Mouse (Mus musculus) hindbrain, embryonic 15.5 days (tissue): ENCODE measurements around the gene Tpt1. TPM values are rescaled to one million over a fixed set of nuclear protein-coding genes. Genes with fewer than 3 reads are reported as not detected.
"Not testable (repeated sequence)": the region's sequence is repeated elsewhere in the genome, so short reads cannot be mapped to it uniquely, and the experiment has no call there.

Experiments
- ATAC-seq: fragments of 200-750 bp; cut with Nextera tagmentation; 2 replicates; pipeline ENCODE4 v1.8.0; 2017; ENCODE audit warnings: low read depth, moderate number of reproducible peaks, moderate TSS enrichment; ENCODE audit not compliant: low FRiP score
- H3K27ac ChIP-seq: fragments of 300-500 bp; sonication (generic); replicated peaks from 2 replicates; pipeline ENCODE4 v1.5.1; 2015; ENCODE audit warnings: mild to moderate bottlenecking, inconsistent platforms
- H3K27me3 ChIP-seq: fragments of 300-500 bp; sonication (generic); 2 replicates; pipeline ENCODE4 v1.6.1; 2015; ENCODE audit warnings: control low read depth, inconsistent platforms
- H3K36me3 ChIP-seq: fragments of 300-500 bp; sonication (generic); 2 replicates; pipeline ENCODE4 v1.6.1; 2015; ENCODE audit warnings: control low read depth, inconsistent platforms
- H3K4me1 ChIP-seq: fragments of 300-500 bp; sonication (generic); replicated peaks from 2 replicates; pipeline ENCODE4 v1.6.1; 2015; ENCODE audit warnings: control low read depth, inconsistent platforms
- H3K4me2 ChIP-seq: fragments of 300-500 bp; sonication (generic); 2 replicates; pipeline ENCODE4 v1.6.1; 2015; ENCODE audit warnings: moderate library complexity, mild to moderate bottlenecking, inconsistent platforms
- H3K4me3 ChIP-seq: fragments of 300-500 bp; sonication (generic); 2 replicates; pipeline ENCODE4 v1.5.1; 2015; ENCODE audit warnings: mild to moderate bottlenecking, inconsistent platforms
- H3K9ac ChIP-seq: fragments of 300-500 bp; sonication (generic); 2 replicates; pipeline ENCODE4 v1.6.1; 2015; ENCODE audit warnings: inconsistent platforms
- H3K9me3 ChIP-seq: fragments of 300-500 bp; sonication (generic); 2 replicates; pipeline ENCODE4 v1.6.1; 2016; ENCODE audit warnings: control low read depth, inconsistent platforms
- WGBS: fragments of 180-500 bp; shearing (Covaris S2); methylation state at CpG from one replicate; pipeline ENCODE4 v1.1.7; 2015; 5-methylcytosine and 5-hydroxymethylcytosine counted together
- polyA plus RNA-seq: library from polyadenylated mRNA; unstranded; fragments of >200 nt; fragmentation: Nextera tagmentation; extraction: Ambion mirVana; gene quantifications from 2 replicates; pipeline ENCODE4 v1.2.1, GENCODE M21; 2015

Tpt1 gene
- polyA plus RNA-seq, 1 experiment from 2014 or later, result 665 TPM

GRCm38 (mm10) chr14:75866706-75867333 lies 21.9 kb downstream of the Tpt1 start:
- Histone ChIP-seq H3K27me3 (0 out of 2 replicates have a peak, but pooled peaks cover 3% of the 10 kb centered on the region), H3K27ac (no peak overlapping the region), H3K4me3 (no peak overlapping the region), H3K4me1 (peaks cover 5% of the 10 kb centered on the region; the same call in 1 of the 2 replicates), H3K9me3 (no peaks in the 10 kb centered on the region), H3K4me2 (no peak overlapping the region), H3K36me3 (no peaks in the 10 kb centered on the region), H3K9ac (no peak overlapping the region)
- WGBS, result 84% methylated on average over 9 of the region's 9 CpGs
- ATAC-seq, result no peak

GRCm38 (mm10) chr14:75868028-75868427 lies 23.1 kb downstream of the Tpt1 start:
- not testable (repeated sequence) for H3K4me1 ChIP-seq, H3K36me3 ChIP-seq

GRCm38 (mm10) chr14:75869769-75870363 lies 25.0 kb downstream of the Tpt1 start:
- Histone ChIP-seq H3K4me3 (no peak overlapping the region), H3K27ac (no peak overlapping the region), H3K9me3 (no peaks in the 10 kb centered on the region), H3K36me3 (no peaks in the 10 kb centered on the region), H3K4me1 (peaks cover 2% of the 10 kb centered on the region; the same call in 1 of the 2 replicates), H3K9ac (no peak overlapping the region), H3K4me2 (no peak overlapping the region), H3K27me3 (0 out of 2 replicates have a peak, but pooled peaks cover 3% of the 10 kb centered on the region)
- no peak for ATAC-seq
- WGBS, result 79% methylated on average over 14 of the region's 14 CpGs

More at GRCm38 (mm10) chr14:75868028-75868427, 23.1 kb downstream of the Tpt1 start:
- H3K27ac ChIP-seq, H3K4me2 ChIP-seq, ATAC-seq, H3K9me3 ChIP-seq, H3K27me3 ChIP-seq, H3K9ac ChIP-seq, H3K4me3 ChIP-seq: not testable (repeated sequence)
- 53% methylated on average over 3 of the region's 3 CpGs for WGBS

- H3K4me2 ChIP-seq, result peak overlapping the region; percentile 39
- 0 out of 2 replicates have a peak, but pooled peaks cover 3% of the 10 kb centered on the region for H3K27me3 ChIP-seq
- ATAC-seq, result 0 out of 2 replicates have a peak, but pooled peaks have one; percentile 59
- H3K27ac ChIP-seq, result no peak overlapping the region
- no peak overlapping the region for H3K9ac ChIP-seq
- H3K4me3 ChIP-seq, result 0 out of 2 replicates have a peak overlapping the region, but pooled peaks have one; percentile 7
- WGBS, result 23% methylated on average over 9 of the region's 10 CpGs
- H3K9me3 ChIP-seq, result no peaks in the 10 kb centered on the region
- H3K4me1 ChIP-seq, result peaks cover 8% of the 10 kb centered on the region
- no peaks in the 10 kb centered on the region for H3K36me3 ChIP-seq
Measured at GRCm38 (mm10) chr14:75870631-75871030, 25.7 kb downstream of the Tpt1 start.

- ATAC-seq, result no peak
- Histone ChIP-seq H3K4me3 (no peak overlapping the region), H3K27ac (peak overlapping the region; percentile 58; the same call in 1 of the 2 replicates), H3K4me2 (0 out of 2 replicates have a peak overlapping the region, but pooled peaks have one; percentile 39), H3K9ac (no peak overlapping the region), H3K36me3 (no peaks in the 10 kb centered on the region), H3K27me3 (0 out of 2 replicates have a peak, but pooled peaks cover 3% of the 10 kb centered on the region), H3K9me3 (no peaks in the 10 kb centered on the region), H3K4me1 (peaks cover 8% of the 10 kb centered on the region)
- WGBS, result 6% methylated on average over 4 of the region's 5 CpGs
Measured at GRCm38 (mm10) chr14:75871111-75871510, 26.2 kb downstream of the Tpt1 start.

GRCm38 (mm10) chr14:75871750-75872149 lies 26.9 kb downstream of the Tpt1 start:
- 93% methylated on average over 4 of the region's 4 CpGs for WGBS

GRCm38 (mm10) chr14:75873612-75874011 lies 28.7 kb downstream of the Tpt1 start:
- Histone ChIP-seq H3K36me3 (no peaks in the 10 kb centered on the region), H3K9me3 (no peaks in the 10 kb centered on the region), H3K4me2 (no peak overlapping the region), H3K9ac (no peak overlapping the region), H3K27ac (no peak overlapping the region), H3K4me3 (no peak overlapping the region), H3K4me1 (peaks cover 16% of the 10 kb centered on the region), H3K27me3 (no peaks in the 10 kb centered on the region)
- no peak for ATAC-seq
- 82% methylated on average over 9 of the region's 9 CpGs for WGBS

More at GRCm38 (mm10) chr14:75871750-75872149, 26.9 kb downstream of the Tpt1 start:
- peaks cover 14% of the 10 kb centered on the region for H3K4me1 ChIP-seq
- H3K9ac ChIP-seq, result no peak overlapping the region
- H3K27me3 ChIP-seq, result 0 out of 2 replicates have a peak, but pooled peaks cover 3% of the 10 kb centered on the region
- ATAC-seq, result no peak
- no peaks in the 10 kb centered on the region for H3K36me3 ChIP-seq
- no peak overlapping the region for H3K4me2 ChIP-seq
- no peak overlapping the region for H3K27ac ChIP-seq
- no peaks in the 10 kb centered on the region for H3K9me3 ChIP-seq
- H3K4me3 ChIP-seq, result no peak overlapping the region

- H3K27me3 ChIP-seq, result no peaks in the 10 kb centered on the region
- no peak overlapping the region for H3K27ac ChIP-seq
- H3K9ac ChIP-seq, result no peak overlapping the region
- H3K4me2 ChIP-seq, result peak overlapping the region; percentile 47
- peaks cover 16% of the 10 kb centered on the region for H3K4me1 ChIP-seq
- H3K9me3 ChIP-seq, result no peaks in the 10 kb centered on the region
- H3K4me3 ChIP-seq, result 0 out of 2 replicates have a peak overlapping the region, but pooled peaks have one; percentile 4
- no peaks in the 10 kb centered on the region for H3K36me3 ChIP-seq
- ATAC-seq, result peak; percentile 73
- 14% methylated on average over 21 of the region's 21 CpGs for WGBS
Measured at GRCm38 (mm10) chr14:75876320-75877043, 31.6 kb downstream of the Tpt1 start.

GRCm38 (mm10) chr14:75877297-75877696 lies 32.4 kb downstream of the Tpt1 start:
- no peaks in the 10 kb centered on the region for H3K9me3 ChIP-seq
- peaks cover 21% of the 10 kb centered on the region for H3K4me1 ChIP-seq
- H3K9ac ChIP-seq, result no peak overlapping the region
- no peaks in the 10 kb centered on the region for H3K27me3 ChIP-seq
- no peak overlapping the region for H3K27ac ChIP-seq
- ATAC-seq, result no peak
- no peak overlapping the region for H3K4me2 ChIP-seq
- 62% methylated on average over 3 of the region's 3 CpGs for WGBS
- no peaks in the 10 kb centered on the region for H3K36me3 ChIP-seq
- H3K4me3 ChIP-seq, result no peak overlapping the region

- WGBS, result 12% methylated on average over 8 of the region's 8 CpGs
- Histone ChIP-seq H3K9me3 (no peaks in the 10 kb centered on the region), H3K27me3 (no peaks in the 10 kb centered on the region), H3K4me3 (no peak overlapping the region), H3K36me3 (no peaks in the 10 kb centered on the region), H3K27ac (no peak overlapping the region), H3K4me2 (peak overlapping the region; percentile 13; the same call in 1 of the 2 replicates), H3K4me1 (peaks cover 21% of the 10 kb centered on the region), H3K9ac (no peak overlapping the region)
- no peak for ATAC-seq
Measured at GRCm38 (mm10) chr14:75878980-75879379, 34.1 kb downstream of the Tpt1 start.

GRCm38 (mm10) chr14:75881856-75882255 lies 37.0 kb downstream of the Tpt1 start:
- H3K27ac ChIP-seq, result no peak overlapping the region

GRCm38 (mm10) chr14:75883330-75883729 lies 38.4 kb downstream of the Tpt1 start:
- H3K9ac ChIP-seq, result no peak overlapping the region
- 71% methylated on average over 5 of the region's 5 CpGs for WGBS
- H3K27ac ChIP-seq, result no peak overlapping the region
- H3K36me3 ChIP-seq, result no peaks in the 10 kb centered on the region
- H3K9me3 ChIP-seq, result no peaks in the 10 kb centered on the region
- ATAC-seq, result no peak
- H3K4me2 ChIP-seq, result no peak overlapping the region
- H3K4me3 ChIP-seq, result no peak overlapping the region
- peaks cover 7% of the 10 kb centered on the region; the same call in 1 of the 2 replicates for H3K4me1 ChIP-seq
- no peaks in the 10 kb centered on the region for H3K27me3 ChIP-seq

More at GRCm38 (mm10) chr14:75881856-75882255, 37.0 kb downstream of the Tpt1 start:
- no peak overlapping the region for H3K4me2 ChIP-seq
- WGBS, result 39% methylated on average over 4 of the region's 4 CpGs
- H3K4me1 ChIP-seq, result peaks cover 8% of the 10 kb centered on the region; the same call in 1 of the 2 replicates
- H3K36me3 ChIP-seq, result no peaks in the 10 kb centered on the region
- H3K27me3 ChIP-seq, result no peaks in the 10 kb centered on the region
- H3K4me3 ChIP-seq, result no peak overlapping the region
- ATAC-seq, result no peak
- H3K9me3 ChIP-seq, result no peaks in the 10 kb centered on the region
- no peak overlapping the region for H3K9ac ChIP-seq
